Mouse (Mus musculus) ES-Bruce4 (cell line): ENCODE measurements around the gene Lbx2. TPM values are rescaled to one million over a fixed set of nuclear protein-coding genes. Genes with fewer than 3 reads are reported as not detected.

Source experiments
- H3K27ac ChIP-seq: 2 replicates; pipeline ENCODE4 v1.5.1; 2012; ENCODE audit warnings: low read length, inconsistent platforms; ENCODE audit not compliant: insufficient read depth
- H3K27me3 ChIP-seq: 2 replicates; pipeline ENCODE4 v1.6.1; 2012; ENCODE audit warnings: mild to moderate bottlenecking, low read length, inconsistent platforms; ENCODE audit not compliant: control insufficient read depth, poor library complexity, insufficient read depth, severe bottlenecking
- H3K36me3 ChIP-seq: 2 replicates; pipeline ENCODE4 v1.6.1; 2012; ENCODE audit warnings: inconsistent platforms, mild to moderate bottlenecking, low read length, moderate library complexity; ENCODE audit not compliant: control insufficient read depth, poor library complexity, insufficient read depth, severe bottlenecking
- H3K4me1 ChIP-seq: one replicate; pipeline ENCODE4 v1.8.1; 2011; ENCODE audit warnings: low read length; ENCODE audit not compliant: control insufficient read depth, insufficient read depth
- H3K4me3 ChIP-seq: 2 replicates; pipeline ENCODE4 v1.5.1; 2011; ENCODE audit warnings: low read depth, mild to moderate bottlenecking, low read length
- H3K9ac ChIP-seq: 2 replicates; pipeline ENCODE4 v1.6.1; 2012; ENCODE audit warnings: low read depth, mild to moderate bottlenecking, inconsistent platforms; ENCODE audit not compliant: poor library complexity, severe bottlenecking
- H3K9me3 ChIP-seq: replicated peaks from 2 replicates; pipeline ENCODE4 v1.6.1; 2012; ENCODE audit warnings: mild to moderate bottlenecking, low read length, inconsistent platforms; ENCODE audit not compliant: control insufficient read depth, poor library complexity, insufficient read depth, severe bottlenecking
- CTCF ChIP-seq: IDR thresholded peaks from one replicate; pipeline ENCODE4 v1.8.1; 2011; ENCODE audit warnings: low read depth, low read length
- EP300 ChIP-seq: IDR thresholded peaks from 2 replicates; pipeline ENCODE4 v1.6.1; 2011; ENCODE audit warnings: low read depth, low read length; ENCODE audit not compliant: insufficient read depth
- POLR2A ChIP-seq: IDR thresholded peaks from one replicate; pipeline ENCODE4 v1.8.1; 2011; ENCODE audit warnings: low read length; ENCODE audit not compliant: insufficient read depth
- polyA plus RNA-seq: library from polyadenylated mRNA; stranded (reverse); fragments of >200 nt; gene quantifications from 2 replicates; pipeline ENCODE4 v1.2.4, GENCODE M21; 2011; ENCODE audit warnings: low read depth; ENCODE audit not compliant: missing spikeins, insufficient read depth, insufficient read length

Gene Lbx2
- polyA plus RNA-seq, 1 experiment, result not detected

GRCm38 (mm10) chr6:83134226-83134625, 48.1 kb downstream of the Lbx2 start:
- TF ChIP-seq EP300 (no peak), CTCF (no peak), POLR2A (no peak)
- no peak overlapping the region for H3K4me3 ChIP-seq
- H3K9ac ChIP-seq, result no peak overlapping the region
- H3K36me3 ChIP-seq, result no peaks in the 10 kb centered on the region
- H3K27me3 ChIP-seq, result no peaks in the 10 kb centered on the region
- H3K27ac ChIP-seq, result no peak overlapping the region
- H3K9me3 ChIP-seq, result no peaks in the 10 kb centered on the region
- peaks cover 4% of the 10 kb centered on the region for H3K4me1 ChIP-seq

- TF ChIP-seq EP300, result no peak
- no peak for TF ChIP-seq POLR2A
- no peak for TF ChIP-seq CTCF
- peaks cover 4% of the 10 kb centered on the region for H3K4me1 ChIP-seq
Measured at GRCm38 (mm10) chr6:83134951-83135513, 48.9 kb downstream of the Lbx2 start, which contains the start of gene Rtkn. Rtkn (plus strand) TSS chr6:83135463.

GRCm38 (mm10) chr6:83135571-83136161, 49.5 kb downstream of the Lbx2 start:
- Histone ChIP-seq H3K4me3 (peak overlapping the region; percentile 48), H3K9me3 (no peaks in the 10 kb centered on the region), H3K27me3 (no peaks in the 10 kb centered on the region), H3K9ac (peak overlapping the region; percentile 26), H3K36me3 (no peaks in the 10 kb centered on the region), H3K27ac (no peak overlapping the region), H3K4me1 (peaks cover 4% of the 10 kb centered on the region)
- no peak for TF ChIP-seq EP300
- TF ChIP-seq CTCF, result no peak
- TF ChIP-seq POLR2A, result no peak

More at GRCm38 (mm10) chr6:83134951-83135513, 48.9 kb downstream of the Lbx2 start, which contains the start of gene Rtkn:
- Histone ChIP-seq H3K27me3 (no peaks in the 10 kb centered on the region), H3K36me3 (no peaks in the 10 kb centered on the region), H3K9ac (peak within 1 kb of the TSS; percentile 26), H3K27ac (no peak within 1 kb of the TSS), H3K9me3 (no peaks in the 10 kb centered on the region), H3K4me3 (peak within 1 kb of the TSS; percentile 48)

- peak overlapping the region; percentile 26 for H3K9ac ChIP-seq
- H3K36me3 ChIP-seq, result no peaks in the 10 kb centered on the region
- H3K4me1 ChIP-seq, result peaks cover 4% of the 10 kb centered on the region
- no peak for TF ChIP-seq CTCF
- no peaks in the 10 kb centered on the region for H3K9me3 ChIP-seq
- peak overlapping the region; percentile 62 for H3K4me3 ChIP-seq
- H3K27ac ChIP-seq, result no peak overlapping the region
- no peaks in the 10 kb centered on the region for H3K27me3 ChIP-seq
Measured at GRCm38 (mm10) chr6:83136291-83136880, 50.2 kb downstream of the Lbx2 start.

- Histone ChIP-seq H3K9me3 (no peaks in the 10 kb centered on the region), H3K4me1 (peaks cover 6% of the 10 kb centered on the region), H3K36me3 (no peaks in the 10 kb centered on the region), H3K9ac (peak overlapping the region; percentile 62), H3K4me3 (peak overlapping the region; percentile 62), H3K27ac (no peak overlapping the region), H3K27me3 (no peaks in the 10 kb centered on the region)
- TF ChIP-seq EP300, result no peak
Measured at GRCm38 (mm10) chr6:83136881-83137575, 50.9 kb downstream of the Lbx2 start.

GRCm38 (mm10) chr6:83137576-83137950, 51.4 kb downstream of the Lbx2 start:
- peak overlapping the region; percentile 62 for H3K9ac ChIP-seq
- TF ChIP-seq CTCF, result no peak
- no peak for TF ChIP-seq POLR2A
- no peak for TF ChIP-seq EP300
- peaks cover 6% of the 10 kb centered on the region for H3K4me1 ChIP-seq
- no peaks in the 10 kb centered on the region for H3K36me3 ChIP-seq
- H3K27ac ChIP-seq, result no peak overlapping the region
- H3K4me3 ChIP-seq, result peak overlapping the region; percentile 62
- H3K27me3 ChIP-seq, result no peaks in the 10 kb centered on the region
- H3K9me3 ChIP-seq, result no peaks in the 10 kb centered on the region

Other genes with a start within 250 kb of the Lbx2 start
- gene Sema4f, start 146.6 kb upstream of the Lbx2 start, polyA plus RNA-seq, result 1.2 and 1.9 TPM in 2 replicates
- 2.2 and 2.3 TPM in 2 replicates for gene M1ap, start 139.5 kb upstream of the Lbx2 start, polyA plus RNA-seq
- 4.7 and 4.8 TPM in 2 replicates for gene Dok1, start 52.9 kb upstream of the Lbx2 start, polyA plus RNA-seq
- 2.2 and 3.1 TPM in 2 replicates for gene Loxl3, start 52.2 kb upstream of the Lbx2 start, polyA plus RNA-seq
- 42.4 and 44.3 TPM in 2 replicates for gene Aup1, start 31.8 kb upstream of the Lbx2 start, polyA plus RNA-seq
- gene Htra2, start 31.1 kb upstream of the Lbx2 start, polyA plus RNA-seq, result 36.8 and 37.4 TPM in 2 replicates
- gene Dqx1, start 28.5 kb upstream of the Lbx2 start, polyA plus RNA-seq, result 2.9 and 3.7 TPM in 2 replicates
- not detected in 2 replicates for gene Tlx2, start 16.1 kb upstream of the Lbx2 start, polyA plus RNA-seq
- 14.7 and 21.3 TPM in 2 replicates for gene Pcgf1, start 8.5 kb upstream of the Lbx2 start, polyA plus RNA-seq
- not detected in 2 replicates for gene Ccdc142, start 15.2 kb downstream of the Lbx2 start, polyA plus RNA-seq
- 0.45 and 1.2 TPM in 2 replicates for gene Gm42688, start 15.2 kb downstream of the Lbx2 start, polyA plus RNA-seq
- 29.5 and 36.4 TPM in 2 replicates for gene Mrpl53, start 22.7 kb downstream of the Lbx2 start, polyA plus RNA-seq
- 23.3 and 25.4 TPM in 2 replicates for gene Mogs, start 29.1 kb downstream of the Lbx2 start, polyA plus RNA-seq
- 26.7 and 32.4 TPM in 2 replicates for gene Wbp1, start 35.2 kb downstream of the Lbx2 start, polyA plus RNA-seq
- gene Ino80b, start 39.1 kb downstream of the Lbx2 start, polyA plus RNA-seq, result 9.0 and 11.6 TPM in 2 replicates
- gene Rtkn, start 49.1 kb downstream of the Lbx2 start, polyA plus RNA-seq, result 10.4 and 10.5 TPM in 2 replicates
- 7.3 and 7.9 TPM in 2 replicates for gene Wdr54, start 70.0 kb downstream of the Lbx2 start, polyA plus RNA-seq
- not detected in 2 replicates for gene 1700003E16Rik, start 70.0 kb downstream of the Lbx2 start, polyA plus RNA-seq
- 41.5 and 52.4 TPM in 2 replicates for gene Dctn1, start 79.6 kb downstream of the Lbx2 start, polyA plus RNA-seq
- gene Slc4a5, start 133.5 kb downstream of the Lbx2 start, polyA plus RNA-seq, result 2.1 and 3.8 TPM in 2 replicates
- gene Mthfd2, start 239.5 kb downstream of the Lbx2 start, polyA plus RNA-seq, result 58.4 and 63.8 TPM in 2 replicates
- 49.5 and 62.1 TPM in 2 replicates for gene Mob1a, start 239.6 kb downstream of the Lbx2 start, polyA plus RNA-seq